Mouse (Mus musculus): ENCODE measurements around the gene Pus10. TPM values are rescaled to one million over a fixed set of nuclear protein-coding genes. Genes with fewer than 3 reads are reported as not detected.

Gene Pus10
- polyA plus RNA-seq (2015; fragmentation: Nextera tagmentation; extraction: Ambion mirVana) = 14.0 and 15.4 TPM in 2 replicates

GRCm38 (mm10) chr11:23665311-23665786 is at the start of gene Pus10:
Gene Pus10, plus strand, starts transcription at chr11:23665674.

GRCm38 (mm10) chr11:23632945-23633878 is 32.3 kb upstream of the Pus10 start, which contains the start of gene 0610010F05Rik:
Gene 0610010F05Rik, minus strand, starts transcription at chr11:23633639.

GRCm38 (mm10) chr11:23665798-23666501 is 476 bp downstream of the Pus10 start, which contains the start of gene Pex13:
Gene Pex13, minus strand, starts transcription at chr11:23665959.

GRCm38 (mm10) chr11:23770760-23771506 is 105.5 kb downstream of the Pus10 start, which contains the start of gene Rel:
Gene Rel, minus strand, starts transcription at chr11:23770970.

Other genes with a start within 250 kb of the Pus10 start
- gene Ahsa2, start 167.6 kb upstream of the Pus10 start, polyA plus RNA-seq (2015; fragmentation: Nextera tagmentation; extraction: Ambion mirVana) = 24.7 and 30.3 TPM in 2 replicates
- gene 1700093K21Rik, start 144.5 kb upstream of the Pus10 start, polyA plus RNA-seq (2015; fragmentation: Nextera tagmentation; extraction: Ambion mirVana) = not detected in 2 replicates
- gene 0610010F05Rik, start 32.0 kb upstream of the Pus10 start, polyA plus RNA-seq (2015; fragmentation: Nextera tagmentation; extraction: Ambion mirVana) = 28.4 and 29.8 TPM in 2 replicates
- 42.4 and 77.3 TPM in 2 replicates for gene Pex13, start 285 bp downstream of the Pus10 start, polyA plus RNA-seq (2015; fragmentation: Nextera tagmentation; extraction: Ambion mirVana)
- gene Rel, start 105.3 kb downstream of the Pus10 start, polyA plus RNA-seq (2015; fragmentation: Nextera tagmentation; extraction: Ambion mirVana) = 0.55 and 1.0 TPM in 2 replicates
- 7.1 and 8.7 TPM in 2 replicates for gene Papolg, start 229.6 kb downstream of the Pus10 start, polyA plus RNA-seq (2015; fragmentation: Nextera tagmentation; extraction: Ambion mirVana)

All from adrenal gland, postnatal 0 days (tissue).